Mouse (Mus musculus): ENCODE data around the gene Basp1. TPM values are rescaled to one million over a fixed set of nuclear protein-coding genes. Genes with fewer than 3 reads are reported as not detected.

Gene Basp1
- polyA plus RNA-seq, 1 experiment from 2014 or later = 41.9 TPM

DNA sequence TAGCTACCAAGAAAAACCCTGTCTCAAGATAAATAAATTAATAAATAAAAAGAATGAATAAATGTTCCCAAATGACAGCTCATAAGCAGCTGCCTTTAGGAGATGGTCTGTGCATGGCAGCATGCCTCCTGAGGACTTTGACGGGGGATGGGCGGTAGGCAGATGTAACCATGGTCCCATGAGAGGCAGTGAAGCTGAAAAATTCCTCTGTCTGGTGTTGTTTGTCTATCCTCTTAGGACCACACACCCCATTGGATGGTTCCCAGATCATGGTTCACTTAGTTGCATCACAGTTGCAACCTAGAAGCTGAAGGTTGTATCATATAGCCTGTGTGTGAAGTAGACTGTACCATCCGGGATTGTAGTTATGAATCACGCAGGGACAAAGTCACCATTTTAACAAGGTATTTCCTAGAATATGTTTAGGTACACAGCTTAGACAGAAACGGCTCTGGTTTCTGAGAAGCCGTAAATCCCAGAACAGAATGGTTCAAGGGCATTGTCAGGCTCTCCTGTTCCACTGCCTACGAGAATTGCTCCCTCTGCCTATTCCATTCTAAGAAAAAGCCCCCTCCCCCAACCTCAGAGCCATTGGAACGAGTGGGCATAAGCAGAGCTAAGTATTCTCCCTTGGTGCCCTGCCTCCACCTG is 29.7 kb upstream of the Basp1 start:
- no peaks in the 10 kb centered on the region for H3K9me3 ChIP-seq
- peaks cover 8% of the 10 kb centered on the region for H3K4me1 ChIP-seq
- 64% methylated on average over 8 of the region's 8 CpGs for WGBS
- no peak overlapping the region for H3K4me3 ChIP-seq
- no peaks in the 10 kb centered on the region for H3K36me3 ChIP-seq
- H3K9ac ChIP-seq = no peak overlapping the region
- no peak for ATAC-seq (ENCODE audit: insufficient number of reproducible peaks, low FRiP score, low TSS enrichment, low read depth)
- H3K27ac ChIP-seq = no peak overlapping the region
- 0 out of 2 replicates have a peak, but pooled peaks cover 3% of the 10 kb centered on the region for H3K27me3 ChIP-seq
- H3K4me2 ChIP-seq = no peak overlapping the region

DNA sequence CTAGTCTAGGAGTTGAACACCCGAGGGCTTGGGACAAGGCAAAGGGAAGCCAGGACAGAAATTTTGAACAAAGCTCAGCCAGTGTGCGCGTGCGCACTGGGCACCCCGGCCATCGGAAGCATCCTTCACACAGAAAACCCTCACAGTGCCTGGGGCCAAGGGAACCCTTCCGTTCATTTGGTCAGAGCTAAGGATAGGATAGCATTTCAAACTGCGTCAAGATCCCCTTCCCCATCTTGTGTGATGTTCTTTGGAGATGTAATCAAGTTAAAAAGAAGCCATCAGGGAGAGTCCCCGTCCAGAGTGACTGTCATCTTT is 28.3 kb upstream of the Basp1 start:
- WGBS = 80% methylated on average over 9 of the region's 9 CpGs
- no peak overlapping the region for H3K27ac ChIP-seq

DNA sequence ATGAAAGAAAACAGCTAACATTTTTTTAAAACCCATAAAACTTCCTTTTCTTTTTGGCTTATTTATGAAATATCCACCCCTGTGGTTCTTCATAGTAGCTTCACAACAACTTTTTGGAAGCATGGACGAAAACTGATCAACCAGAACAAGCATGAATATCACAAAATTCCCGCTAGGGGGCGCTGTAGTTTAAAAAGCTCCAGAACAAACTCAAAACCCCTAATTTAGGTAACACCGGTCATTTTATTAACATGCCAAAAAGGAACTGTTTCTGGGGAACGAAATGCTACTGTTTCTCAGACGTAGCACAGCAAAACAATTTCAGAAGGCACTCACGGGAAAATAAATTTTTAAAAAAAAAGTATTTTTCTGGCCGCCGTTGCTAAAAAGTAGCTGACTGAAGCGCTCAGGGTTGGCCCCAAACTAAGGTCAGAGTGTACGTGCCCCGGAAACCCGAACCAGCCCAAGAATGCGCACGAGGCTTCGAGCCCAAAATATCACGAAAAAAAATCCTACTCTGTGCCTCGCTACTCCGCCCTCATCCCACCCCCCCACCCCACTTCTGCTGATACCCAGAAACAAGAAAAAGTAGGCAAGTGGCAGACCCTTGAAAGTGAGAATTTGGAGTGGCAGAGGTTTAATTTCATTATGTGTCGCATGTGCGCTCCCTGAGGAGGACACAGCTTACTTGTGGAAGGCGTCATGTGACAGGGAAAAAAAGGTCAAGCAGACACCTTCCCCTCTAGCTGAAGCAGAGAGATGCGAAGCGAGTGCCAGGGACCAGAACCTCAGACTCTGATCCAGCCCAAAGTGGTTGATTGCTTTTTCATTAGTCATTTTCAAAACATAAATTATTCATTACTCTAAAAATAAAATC is 27.7 kb upstream of the Basp1 start:
- H3K27ac ChIP-seq = no peak overlapping the region
- 16% methylated on average over 24 of the region's 24 CpGs for WGBS
- H3K4me1 ChIP-seq = peaks cover 8% of the 10 kb centered on the region
- no peak overlapping the region for H3K9ac ChIP-seq
- H3K4me3 ChIP-seq = peak overlapping the region; percentile 18
- peak overlapping the region; percentile 41 for H3K4me2 ChIP-seq
- no peaks in the 10 kb centered on the region for H3K9me3 ChIP-seq
- ATAC-seq (ENCODE audit: insufficient number of reproducible peaks, low FRiP score, low TSS enrichment, low read depth) = no peak
- no peaks in the 10 kb centered on the region for H3K36me3 ChIP-seq
- 0 out of 2 replicates have a peak, but pooled peaks cover 3% of the 10 kb centered on the region for H3K27me3 ChIP-seq

More for the DNA sequence above, 28.3 kb upstream of the Basp1 start:
- Histone ChIP-seq H3K4me3 (no peak overlapping the region), H3K36me3 (no peaks in the 10 kb centered on the region), H3K9ac (no peak overlapping the region), H3K27me3 (0 out of 2 replicates have a peak, but pooled peaks cover 3% of the 10 kb centered on the region), H3K4me2 (no peak overlapping the region), H3K9me3 (no peaks in the 10 kb centered on the region), H3K4me1 (peaks cover 8% of the 10 kb centered on the region)
- no peak for ATAC-seq (ENCODE audit: insufficient number of reproducible peaks, low FRiP score, low TSS enrichment, low read depth)

DNA sequence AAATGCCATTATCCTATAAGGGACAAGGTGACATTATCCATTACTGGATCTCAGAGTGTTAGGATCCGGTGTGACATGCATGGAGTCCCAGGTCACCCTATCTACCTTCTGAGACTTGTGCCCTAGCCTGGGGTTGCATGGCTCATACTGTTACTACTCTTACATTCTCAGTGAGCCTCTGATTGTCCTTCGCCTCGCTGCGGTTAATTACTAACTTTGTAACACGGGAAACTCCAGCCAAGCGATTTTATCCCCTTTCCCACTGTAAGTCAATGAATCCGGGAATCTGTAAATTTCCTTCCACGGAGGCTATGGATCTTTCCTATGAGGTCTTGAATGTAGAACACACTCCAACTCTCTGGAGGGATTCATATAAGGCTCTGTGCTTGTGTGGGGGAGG is 26.8 kb upstream of the Basp1 start:
- Histone ChIP-seq H3K27me3 (0 out of 2 replicates have a peak, but pooled peaks cover 3% of the 10 kb centered on the region), H3K27ac (no peak overlapping the region), H3K4me2 (no peak overlapping the region), H3K36me3 (no peaks in the 10 kb centered on the region), H3K9ac (no peak overlapping the region), H3K4me1 (peaks cover under 1% of the 10 kb centered on the region; the same call in 1 of the 2 replicates), H3K4me3 (no peak overlapping the region), H3K9me3 (no peaks in the 10 kb centered on the region)
- ATAC-seq (ENCODE audit: insufficient number of reproducible peaks, low FRiP score, low TSS enrichment, low read depth) = no peak
- 74% methylated on average over 8 of the region's 8 CpGs for WGBS

DNA sequence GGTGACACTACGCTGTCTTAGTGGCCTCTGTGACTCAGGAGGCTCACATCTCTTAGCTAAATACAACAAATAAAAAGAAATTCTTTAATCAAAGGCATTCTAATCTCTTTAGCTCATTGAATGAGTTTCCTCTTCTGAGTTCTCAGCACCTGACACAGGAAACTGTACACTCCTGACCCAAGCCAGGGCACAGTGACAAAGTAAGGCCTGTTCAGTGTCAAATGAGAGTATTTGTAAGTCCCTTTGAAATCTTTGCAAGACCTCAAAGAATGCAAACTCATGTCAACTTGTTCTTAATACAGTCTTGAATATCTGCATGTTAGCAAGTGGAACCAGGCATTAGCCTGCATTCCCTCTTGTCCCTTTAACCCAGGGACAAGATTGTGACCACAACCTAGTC is 18.8 kb upstream of the Basp1 start:
- Histone ChIP-seq H3K27ac (no peak overlapping the region), H3K4me2 (no peak overlapping the region), H3K27me3 (no peaks in the 10 kb centered on the region), H3K9ac (no peak overlapping the region), H3K4me1 (no peaks in the 10 kb centered on the region), H3K4me3 (no peak overlapping the region), H3K36me3 (no peaks in the 10 kb centered on the region), H3K9me3 (no peaks in the 10 kb centered on the region)
- 79% methylated on average over 1 of the region's 1 CpGs for WGBS
- ATAC-seq (ENCODE audit: insufficient number of reproducible peaks, low FRiP score, low TSS enrichment, low read depth) = no peak

DNA sequence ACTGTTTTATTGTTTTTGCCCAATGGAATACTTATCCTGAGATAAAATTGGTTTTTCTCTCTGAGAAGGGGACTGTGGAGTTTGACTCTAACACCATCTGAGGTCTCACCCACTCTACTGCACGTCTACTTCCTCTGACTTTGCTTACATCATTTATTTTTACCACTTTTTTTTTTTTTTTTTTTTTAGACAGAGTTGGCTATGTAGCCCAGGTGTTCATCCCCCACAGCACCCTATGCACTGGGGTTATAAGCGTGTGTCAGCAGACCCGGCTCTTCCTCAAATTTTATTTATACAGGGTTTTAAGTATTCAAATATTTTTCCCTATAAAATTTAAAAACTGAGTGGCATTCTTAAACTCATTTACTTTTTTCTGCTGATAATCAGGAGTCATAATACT is 16.6 kb upstream of the Basp1 start:
- Histone ChIP-seq H3K9me3 (no peaks in the 10 kb centered on the region), H3K36me3 (no peaks in the 10 kb centered on the region), H3K27ac (no peak overlapping the region), H3K4me1 (no peaks in the 10 kb centered on the region), H3K4me3 (no peak overlapping the region), H3K27me3 (no peaks in the 10 kb centered on the region), H3K4me2 (no peak overlapping the region), H3K9ac (no peak overlapping the region)
- ATAC-seq (ENCODE audit: insufficient number of reproducible peaks, low FRiP score, low TSS enrichment, low read depth) = no peak
- WGBS = 71% methylated on average over 3 of the region's 3 CpGs

DNA sequence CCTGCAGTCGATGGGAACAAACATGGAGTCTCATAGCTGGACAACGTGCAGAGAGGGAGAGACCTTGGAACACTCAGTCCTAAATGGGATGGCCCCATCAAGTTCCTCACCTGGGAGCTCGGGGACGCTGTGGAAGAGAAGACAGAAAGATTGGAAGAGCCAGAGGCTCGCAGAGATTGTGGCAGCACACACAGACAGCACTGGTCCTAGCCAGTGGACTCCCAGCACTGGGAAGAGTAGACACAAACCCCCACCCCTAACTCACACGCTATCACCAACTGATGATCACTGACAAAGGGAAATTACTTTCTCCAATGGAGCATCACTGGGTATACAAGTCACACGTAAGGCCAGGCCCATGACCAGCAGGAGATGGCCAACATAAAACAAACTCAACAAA is 15.4 kb upstream of the Basp1 start:
- Histone ChIP-seq H3K9me3 (no peaks in the 10 kb centered on the region), H3K4me2 (no peak overlapping the region), H3K4me3 (no peak overlapping the region), H3K27me3 (no peaks in the 10 kb centered on the region), H3K9ac (no peak overlapping the region), H3K27ac (no peak overlapping the region), H3K36me3 (no peaks in the 10 kb centered on the region), H3K4me1 (no peaks in the 10 kb centered on the region)
- ATAC-seq (ENCODE audit: insufficient number of reproducible peaks, low FRiP score, low TSS enrichment, low read depth) = no peak
- 70% methylated on average over 7 of the region's 7 CpGs for WGBS

DNA sequence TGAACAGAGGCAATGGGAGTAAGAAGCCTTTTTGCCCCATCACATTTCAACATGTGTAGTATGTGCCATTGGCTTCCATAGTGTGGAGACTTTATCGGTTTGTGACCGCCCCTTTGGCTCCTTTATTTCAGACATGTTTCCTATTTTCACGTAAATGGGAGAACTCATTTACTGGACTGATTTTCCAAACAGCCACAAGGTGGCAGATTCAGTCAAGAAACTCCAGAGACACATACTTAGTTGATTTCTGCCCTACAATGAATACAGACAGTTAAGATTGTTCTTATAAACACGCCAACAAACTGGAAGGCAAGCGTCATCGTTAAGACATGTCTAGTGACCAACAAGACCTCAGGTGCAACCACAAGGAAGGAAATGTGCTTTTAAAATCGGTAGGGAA is 15.0 kb upstream of the Basp1 start:
- Histone ChIP-seq H3K9ac (no peak overlapping the region), H3K4me1 (no peaks in the 10 kb centered on the region), H3K27ac (no peak overlapping the region), H3K4me3 (no peak overlapping the region), H3K36me3 (no peaks in the 10 kb centered on the region), H3K9me3 (no peaks in the 10 kb centered on the region), H3K27me3 (no peaks in the 10 kb centered on the region), H3K4me2 (no peak overlapping the region)
- 29% methylated on average over 7 of the region's 7 CpGs for WGBS
- ATAC-seq (ENCODE audit: insufficient number of reproducible peaks, low FRiP score, low TSS enrichment, low read depth) = no peak

DNA sequence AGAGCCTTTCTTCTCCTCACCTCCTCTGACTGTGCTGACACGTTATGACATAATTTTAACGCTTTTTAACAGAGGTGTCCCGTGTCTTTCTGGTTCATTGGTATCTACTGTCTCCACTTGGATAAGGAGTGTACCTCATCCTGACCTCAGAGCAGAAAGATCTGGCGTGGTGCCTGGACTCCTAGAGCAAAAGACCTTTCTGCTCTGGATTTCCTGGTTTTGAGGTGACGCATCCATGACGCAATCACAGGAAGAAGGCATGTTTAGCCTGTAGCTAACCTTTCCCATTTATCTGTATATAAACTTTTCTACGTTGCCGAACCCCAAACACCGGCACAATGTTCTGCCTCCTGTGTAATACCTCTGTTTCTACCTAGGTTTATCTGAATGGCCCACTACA is 6.7 kb upstream of the Basp1 start:
- H3K4me3 ChIP-seq = no peak overlapping the region
- no peaks in the 10 kb centered on the region for H3K36me3 ChIP-seq
- 87% methylated on average over 9 of the region's 9 CpGs for WGBS
- no peak overlapping the region for H3K4me2 ChIP-seq
- H3K9me3 ChIP-seq = no peaks in the 10 kb centered on the region
- no peak for ATAC-seq (ENCODE audit: insufficient number of reproducible peaks, low FRiP score, low TSS enrichment, low read depth)
- no peaks in the 10 kb centered on the region for H3K27me3 ChIP-seq
- no peak overlapping the region for H3K27ac ChIP-seq
- no peaks in the 10 kb centered on the region for H3K4me1 ChIP-seq
- H3K9ac ChIP-seq = no peak overlapping the region

DNA sequence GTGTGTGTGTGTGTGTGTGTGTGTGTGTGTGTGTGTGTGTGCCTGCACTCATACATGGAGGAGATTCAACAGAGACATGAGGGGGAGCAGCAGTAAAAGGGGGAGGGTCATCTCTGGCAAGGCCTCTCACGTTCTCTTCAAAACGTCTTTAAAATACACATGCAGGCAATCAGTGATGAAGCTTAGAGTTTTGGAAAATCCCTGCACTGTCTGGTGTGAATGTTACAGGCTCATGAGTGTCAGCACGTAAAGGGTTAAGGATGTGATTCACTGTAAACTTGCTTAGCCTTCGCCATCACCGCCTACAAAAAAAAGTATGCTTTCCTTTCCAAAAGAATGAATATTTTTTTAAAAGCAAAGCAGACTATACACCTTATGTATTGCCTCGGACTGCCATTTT is 2.8 kb upstream of the Basp1 start:
- Histone ChIP-seq H3K36me3 (no peaks in the 10 kb centered on the region), H3K4me1 (peaks cover 6% of the 10 kb centered on the region), H3K27ac (no peak overlapping the region), H3K27me3 (no peaks in the 10 kb centered on the region), H3K9me3 (no peaks in the 10 kb centered on the region), H3K4me3 (no peak overlapping the region), H3K9ac (no peak overlapping the region), H3K4me2 (no peak overlapping the region)
- 42% methylated on average over 6 of the region's 6 CpGs for WGBS
- no peak for ATAC-seq (ENCODE audit: insufficient number of reproducible peaks, low FRiP score, low TSS enrichment, low read depth)

DNA sequence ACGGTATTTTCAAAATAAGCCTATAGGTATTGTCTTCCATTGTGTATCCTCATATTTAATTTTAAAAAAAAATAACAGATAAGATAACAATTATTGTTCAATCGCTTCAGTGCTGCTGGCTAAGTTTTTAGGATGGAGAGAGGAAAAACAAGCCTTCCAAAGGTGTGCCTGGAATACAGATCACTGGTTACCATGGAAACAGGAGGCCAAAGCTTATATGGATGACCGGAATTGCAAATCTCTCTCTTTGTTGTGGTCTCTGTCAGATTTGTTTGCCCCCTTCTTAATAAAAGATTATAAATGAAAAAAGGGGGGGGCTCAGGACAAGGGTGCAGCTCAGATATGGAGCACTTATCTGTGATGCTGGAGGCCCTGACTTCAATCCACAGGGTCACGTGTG is 2.4 kb upstream of the Basp1 start:
- no peak overlapping the region for H3K27ac ChIP-seq
- H3K4me2 ChIP-seq = no peak overlapping the region
- no peak overlapping the region for H3K9ac ChIP-seq
- no peak overlapping the region for H3K4me3 ChIP-seq
- no peak for ATAC-seq (ENCODE audit: insufficient number of reproducible peaks, low FRiP score, low TSS enrichment, low read depth)
- WGBS = 71% methylated on average over 4 of the region's 4 CpGs
- no peaks in the 10 kb centered on the region for H3K36me3 ChIP-seq
- H3K9me3 ChIP-seq = no peaks in the 10 kb centered on the region
- H3K27me3 ChIP-seq = no peaks in the 10 kb centered on the region
- peaks cover 9% of the 10 kb centered on the region for H3K4me1 ChIP-seq

DNA sequence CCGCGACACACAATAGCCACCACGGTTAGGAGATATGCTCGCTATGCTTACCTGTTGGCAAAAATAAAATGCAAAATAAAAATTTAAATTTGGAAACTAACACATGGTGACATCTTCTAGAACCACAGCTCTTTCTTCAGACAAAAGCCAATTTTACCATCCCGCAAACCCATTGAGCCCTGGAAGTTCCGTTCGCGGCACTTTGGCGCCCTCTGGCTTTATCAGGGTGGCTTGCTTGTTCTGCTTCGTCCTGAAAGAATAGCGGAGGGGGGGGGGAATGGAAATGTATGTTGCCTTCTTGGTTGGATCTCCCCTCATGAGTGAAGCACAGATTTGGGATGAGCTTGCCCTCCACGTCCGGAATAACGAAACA is 1.2 kb upstream of the Basp1 start:
- H3K4me2 ChIP-seq = peak overlapping the region; percentile 90
- H3K9ac ChIP-seq = 0 out of 2 replicates have a peak overlapping the region, but pooled peaks have one; percentile 50
- H3K27ac ChIP-seq = peak overlapping the region; percentile 94
- ATAC-seq (ENCODE audit: insufficient number of reproducible peaks, low FRiP score, low TSS enrichment, low read depth) = 0 out of 2 replicates have a peak, but pooled peaks have one; percentile 21
- under 1% methylated on average over 14 of the region's 14 CpGs for WGBS
- peak overlapping the region; percentile 93 for H3K4me3 ChIP-seq
- H3K9me3 ChIP-seq = no peaks in the 10 kb centered on the region
- no peaks in the 10 kb centered on the region for H3K36me3 ChIP-seq
- peaks cover 9% of the 10 kb centered on the region for H3K4me1 ChIP-seq
- no peaks in the 10 kb centered on the region for H3K27me3 ChIP-seq

Measured in limb, embryonic 15.5 days (tissue).